Mouse (Mus musculus) retina, postnatal 7 days (tissue): ENCODE data around the gene Rap2a.

Source experiments
- DNase-seq: peaks from one replicate; pipeline ENCODE4 v3.0.0-alpha.2; 2012; ENCODE audit warnings: low read depth, low spot score

Gene Rap2a

DNA sequence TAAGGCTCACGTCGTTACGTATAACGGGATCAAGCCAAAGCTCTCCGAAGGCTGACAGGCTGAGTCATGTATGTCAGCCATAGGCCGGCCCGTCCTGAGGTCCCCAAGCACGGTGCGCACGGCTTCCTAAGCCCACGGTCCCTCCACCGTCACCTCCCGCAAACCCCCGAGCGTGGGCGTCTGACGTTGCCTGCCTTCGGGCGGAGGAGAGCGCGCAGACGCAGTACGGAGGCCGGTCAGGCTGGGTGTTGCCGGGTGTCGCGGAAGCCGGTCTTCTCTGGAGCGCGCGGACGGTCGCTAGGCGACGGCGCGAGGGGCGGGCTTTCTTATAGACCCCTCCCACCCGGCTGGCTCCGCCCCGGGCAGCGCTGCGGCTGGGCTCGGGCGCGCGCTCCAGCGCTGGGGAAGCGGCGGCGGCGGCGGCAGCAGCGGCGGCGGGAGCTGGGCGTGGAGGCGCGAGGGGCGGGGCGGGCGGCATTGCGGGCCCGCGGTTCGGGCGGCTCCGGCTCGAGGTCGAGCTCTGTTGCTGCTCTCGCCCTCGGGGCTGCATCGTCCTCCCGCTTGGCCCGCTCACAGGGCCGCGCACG, at the start of gene Rap2a:
Gene Rap2a (plus strand): TSS at position 463 of the 587 bp plus-strand sequence.
- DNase-seq: peak; percentile 94

DNA sequence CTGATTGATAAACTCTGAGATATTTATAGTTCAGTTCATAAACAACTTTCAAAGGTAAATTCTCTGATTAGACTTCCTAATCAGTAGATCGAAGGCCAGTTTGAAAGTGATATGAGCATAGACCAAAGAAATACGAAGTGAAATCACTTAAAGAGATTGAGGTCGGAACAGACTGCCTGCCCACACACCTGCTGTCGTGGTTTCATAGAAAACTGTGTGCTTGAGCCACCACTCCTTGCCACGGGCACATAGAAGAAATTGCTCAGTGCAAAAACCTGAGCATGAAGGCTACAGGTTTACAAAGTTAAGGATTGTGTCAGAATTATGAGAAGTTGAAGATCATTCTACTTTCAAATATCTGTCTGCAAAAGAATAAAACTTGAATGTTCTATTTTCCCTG, 49.7 kb upstream of the Rap2a start:
- DNase-seq: no peak

DNA sequence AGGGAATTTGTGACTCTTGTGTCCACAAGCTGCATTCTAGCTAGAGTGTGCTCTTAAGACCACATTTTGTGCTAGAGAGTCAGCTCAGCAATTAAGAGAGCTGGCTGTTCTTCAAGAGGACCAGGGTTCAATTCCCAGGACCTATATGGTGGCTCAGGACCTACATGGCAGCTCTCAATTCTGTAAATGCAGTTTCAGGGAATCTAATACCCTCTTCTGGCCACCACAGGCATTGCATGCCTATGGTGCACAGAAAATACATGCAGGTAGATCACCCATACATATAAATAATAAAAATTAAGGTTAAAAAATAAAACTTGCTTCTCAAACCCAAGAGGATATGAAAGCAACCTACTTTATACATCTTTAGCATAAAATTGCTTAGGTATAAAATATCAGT, 45.5 kb upstream of the Rap2a start:
- DNase-seq: no peak

DNA sequence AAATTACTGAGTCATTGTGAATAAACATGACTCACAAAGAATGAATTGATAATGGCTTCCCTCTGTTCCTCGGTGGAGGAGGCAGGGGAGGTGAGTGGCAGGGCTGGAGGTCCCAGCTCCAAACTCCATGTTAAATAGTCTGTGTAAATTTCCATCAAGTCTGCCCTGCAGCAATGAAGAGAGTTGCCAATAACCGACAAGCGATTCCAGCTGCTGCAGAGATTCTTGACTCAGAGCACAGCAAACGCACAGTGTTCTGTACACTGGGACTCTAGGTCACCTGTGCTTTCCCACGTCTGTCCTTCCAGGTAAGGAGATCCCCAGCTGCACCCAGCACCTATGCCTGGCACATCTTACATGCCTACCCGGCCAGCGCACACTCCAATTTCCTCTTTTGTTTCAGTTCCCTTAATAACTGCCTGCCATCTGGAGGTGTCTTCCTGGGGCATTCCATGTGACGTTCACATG, 44.3 kb upstream of the Rap2a start:
- no peak for DNase-seq

DNA sequence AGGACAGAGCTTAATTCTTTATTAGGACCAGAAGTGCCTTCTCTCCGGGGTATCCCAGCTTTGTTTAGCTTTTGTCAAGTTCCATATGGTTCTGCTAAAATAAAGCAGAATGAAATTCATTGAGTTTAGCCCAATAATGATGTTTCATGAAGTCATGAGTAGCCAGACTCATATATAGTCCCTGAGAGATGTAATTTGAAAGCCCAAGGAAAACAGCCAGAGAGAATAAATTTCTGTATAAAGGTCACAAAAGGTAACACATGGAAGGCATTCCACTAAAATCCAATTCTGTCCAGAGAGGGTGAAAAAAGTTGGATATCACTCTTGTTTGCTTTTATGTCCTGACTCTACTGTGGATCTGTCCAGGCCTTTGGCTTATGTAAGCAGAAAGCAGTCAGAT, 43.4 kb upstream of the Rap2a start:
- no peak for DNase-seq

DNA sequence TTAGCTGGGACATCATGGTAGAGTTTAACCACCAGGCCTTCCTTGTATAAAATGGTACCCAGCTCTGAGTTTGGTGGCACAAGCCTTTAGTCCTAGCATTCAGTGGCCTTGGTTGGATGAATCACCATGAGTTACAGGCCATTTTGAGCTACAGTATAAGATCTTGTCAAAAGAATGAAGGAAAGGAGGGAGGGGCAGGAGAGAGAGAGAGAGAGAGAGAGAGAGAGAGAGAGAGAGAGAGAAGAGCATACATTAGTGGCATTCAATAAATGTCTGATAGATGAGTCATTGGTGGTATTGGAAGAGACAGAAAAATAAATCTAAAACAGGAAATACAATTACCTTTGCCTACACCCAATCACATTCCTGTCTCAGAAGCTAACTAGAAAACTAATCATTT, 37.5 kb upstream of the Rap2a start:
- DNase-seq: no peak

DNA sequence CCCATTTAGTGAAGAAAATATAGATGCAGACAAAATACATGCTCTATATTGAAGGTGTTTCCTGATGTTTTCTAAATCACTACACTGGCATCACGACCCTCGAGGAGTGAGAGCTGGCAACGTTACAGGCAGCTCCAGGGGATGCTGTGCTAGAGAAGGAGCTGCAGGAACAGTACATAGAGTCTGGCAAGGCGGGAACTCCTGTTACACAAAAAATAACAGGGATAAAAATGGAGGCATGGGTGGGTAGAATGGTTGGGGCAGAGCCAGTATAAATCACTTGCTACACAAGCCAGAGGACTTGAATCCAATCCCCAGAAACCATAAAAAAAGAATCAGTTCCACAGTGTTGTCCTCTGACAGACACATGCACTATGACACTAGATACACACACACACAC, 37.0 kb upstream of the Rap2a start:
- DNase-seq: no peak

DNA sequence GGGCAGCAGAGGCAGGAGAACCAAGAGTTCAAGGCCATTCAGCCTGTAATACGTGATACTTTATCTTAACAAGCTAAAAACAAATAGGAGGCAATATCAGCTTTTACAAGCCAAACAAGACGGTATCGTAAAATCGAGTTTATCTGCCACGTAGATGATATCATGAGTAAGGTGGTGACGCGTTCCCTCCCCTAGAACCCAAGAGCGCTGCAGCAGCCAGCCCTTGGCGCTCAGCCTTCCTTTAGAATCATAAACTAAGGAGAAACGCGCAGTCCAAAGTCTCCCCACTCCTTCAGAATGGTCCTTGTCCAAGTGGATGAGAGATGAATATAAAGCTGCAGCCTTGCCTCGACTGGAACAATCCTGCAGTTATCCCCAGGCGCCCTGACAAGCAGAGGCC, 36.4 kb upstream of the Rap2a start:
- DNase-seq: no peak

DNA sequence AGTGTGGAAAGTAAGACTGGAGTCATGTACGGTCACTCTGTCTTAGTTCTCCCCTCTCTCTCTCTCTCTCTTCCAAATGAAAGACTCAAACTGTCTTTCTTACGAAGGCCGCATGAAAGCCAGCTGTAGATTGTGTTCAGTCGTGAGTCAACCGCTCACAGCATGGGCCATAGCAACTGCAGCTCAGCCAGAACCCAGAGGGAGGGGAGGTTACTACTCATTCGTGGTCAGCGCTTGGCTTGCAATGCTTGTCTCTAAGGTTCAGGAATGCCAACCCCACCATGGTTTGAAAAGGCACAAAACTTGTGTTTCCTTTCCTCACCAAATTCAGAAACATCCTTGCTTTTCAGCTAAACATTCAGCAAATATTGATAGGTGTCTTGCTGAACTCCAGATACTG, 24.0 kb upstream of the Rap2a start:
- no peak for DNase-seq

DNA sequence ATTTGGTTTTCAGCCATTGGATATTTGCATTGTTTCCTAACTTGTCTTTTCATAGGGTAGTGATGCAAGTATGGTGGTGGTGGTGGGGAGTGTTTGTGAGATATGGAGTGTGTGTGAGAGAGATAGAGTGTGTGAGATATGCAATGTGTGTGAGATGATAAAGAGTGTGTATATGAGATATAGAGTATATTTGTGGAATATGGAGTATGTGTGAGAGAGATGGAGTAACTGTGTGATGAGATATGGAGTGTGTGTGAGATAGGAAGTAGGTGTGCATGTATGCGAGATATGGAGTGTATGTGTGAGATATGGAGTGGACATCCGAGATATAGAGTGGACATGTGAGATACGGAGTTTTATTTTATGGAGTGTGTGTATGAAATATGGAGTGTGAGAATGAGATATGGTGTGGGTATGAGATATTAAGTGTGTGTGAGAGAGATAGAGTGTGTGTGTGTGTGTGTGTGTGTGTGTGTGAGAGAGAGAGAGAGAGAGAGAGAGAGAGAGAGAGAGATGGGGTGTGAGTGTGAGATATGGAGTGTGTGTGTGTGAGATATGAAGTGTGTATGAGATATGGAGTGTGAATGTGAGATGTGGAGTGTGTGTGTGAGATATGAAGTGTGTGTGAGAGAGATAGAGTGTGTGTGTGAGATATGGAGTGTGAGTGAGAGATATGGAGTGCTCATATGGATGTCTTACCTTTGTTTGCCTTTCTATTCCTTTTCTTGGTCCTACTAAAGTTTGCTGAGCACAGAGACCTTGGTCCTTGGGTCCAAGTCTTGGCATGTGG, 14.1 kb upstream of the Rap2a start:
- DNase-seq: no peak

DNA sequence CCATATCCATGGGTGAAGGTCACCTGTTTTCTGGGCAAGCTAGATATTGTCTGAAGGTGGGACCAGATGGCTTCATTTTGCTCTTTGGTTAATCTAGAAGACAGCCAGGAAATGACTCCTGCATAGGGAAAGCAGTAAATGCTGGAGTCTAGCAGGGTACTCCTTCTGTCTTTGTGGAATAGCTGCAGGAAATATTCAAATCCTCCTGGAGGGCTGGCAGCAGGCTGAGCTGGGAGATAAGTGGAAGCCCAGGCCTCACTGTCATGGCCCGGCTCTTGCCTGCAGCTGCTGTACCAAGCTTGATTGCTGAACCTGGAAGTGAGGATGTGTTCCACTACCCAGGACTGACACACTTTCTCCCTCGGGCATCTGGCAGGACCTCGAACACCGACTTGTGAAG, 11.4 kb upstream of the Rap2a start:
- DNase-seq: no peak

DNA sequence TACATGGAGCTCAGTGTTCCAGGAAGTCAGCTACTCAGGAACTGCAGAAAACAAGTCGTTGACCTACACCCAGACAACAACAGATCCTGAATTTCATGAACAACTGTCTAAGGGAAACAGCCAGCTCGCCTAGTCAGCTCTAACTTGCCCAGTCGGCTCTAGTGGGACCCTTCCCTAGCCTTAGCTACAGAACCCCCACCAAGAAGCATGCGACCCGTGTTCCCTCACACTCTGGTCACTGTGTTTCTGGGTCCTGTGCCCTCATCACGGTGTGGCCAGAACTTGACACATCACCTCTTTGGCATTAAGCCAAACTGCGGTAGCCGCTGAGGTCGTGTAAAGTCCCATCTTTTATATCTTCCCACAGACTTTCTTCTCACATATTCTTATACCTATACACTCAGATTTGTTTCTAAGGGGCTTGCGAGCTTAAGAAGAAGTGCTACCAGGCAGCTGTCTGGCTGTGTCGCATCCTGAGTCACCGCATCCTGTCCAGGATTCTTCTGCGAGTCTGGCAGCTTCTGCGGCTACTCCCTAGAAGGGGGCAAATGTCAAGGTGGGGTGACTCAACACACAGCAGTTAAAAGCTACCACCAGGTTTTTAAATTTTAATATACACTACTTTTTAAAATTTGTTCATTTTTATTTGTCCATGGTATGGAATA, 9.0 kb upstream of the Rap2a start:
- no peak for DNase-seq

DNA sequence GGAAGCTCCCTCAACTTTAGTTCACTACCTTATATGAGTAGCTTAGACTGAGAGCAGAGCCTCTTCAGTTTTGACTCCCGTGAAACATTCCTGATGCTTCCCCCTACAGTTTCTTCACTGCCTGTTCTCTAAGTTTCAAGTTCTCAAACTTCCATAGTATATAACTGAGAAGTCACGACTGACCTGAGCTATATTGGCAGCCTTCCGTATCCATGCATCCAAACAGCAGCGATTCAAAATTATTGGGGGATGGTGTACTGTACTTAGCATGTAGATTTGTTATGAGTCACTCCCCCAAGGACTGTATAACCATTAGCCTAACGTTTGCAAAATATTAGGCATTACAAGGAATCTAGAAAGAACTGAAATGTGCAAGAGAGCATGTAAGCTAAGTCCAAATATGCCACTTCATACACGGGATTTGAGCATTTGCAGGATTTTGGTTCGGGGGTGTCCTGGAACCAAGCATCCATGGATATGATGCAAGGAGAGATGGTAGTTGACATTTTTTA, 2.0 kb upstream of the Rap2a start:
- DNase-seq: no peak

DNA sequence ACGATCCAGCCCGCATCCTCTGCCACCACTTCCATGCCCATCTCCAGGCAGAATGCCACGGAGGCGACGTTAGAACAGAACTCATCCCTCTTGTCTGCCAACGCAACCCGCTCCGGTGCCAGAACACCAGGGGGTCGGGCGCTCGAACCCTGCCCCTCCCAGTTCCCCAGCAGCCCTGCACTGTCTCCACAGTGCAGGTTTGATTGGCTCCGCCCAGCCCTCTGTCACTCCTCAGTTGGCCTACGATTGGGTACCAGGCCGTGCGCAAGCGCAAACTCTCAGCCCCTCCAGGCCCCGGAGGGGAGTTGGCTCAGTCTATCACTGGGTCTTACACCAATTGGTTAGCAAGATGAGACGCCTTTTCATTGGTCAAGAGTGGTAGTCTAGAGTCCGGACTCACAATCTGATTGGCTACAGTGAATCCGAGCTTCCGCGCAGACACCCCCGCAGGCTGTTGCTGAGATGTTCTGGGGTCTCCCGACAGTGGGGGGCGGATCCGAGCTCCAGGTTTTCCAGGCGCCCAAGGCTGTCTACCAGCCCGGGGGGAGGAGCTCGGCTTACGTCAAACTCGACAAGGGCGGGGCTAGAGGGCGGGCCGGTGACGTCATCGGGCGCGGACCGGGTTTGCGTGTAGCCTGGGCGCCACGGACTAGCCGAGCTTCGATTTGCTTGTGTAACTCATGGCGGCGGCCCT, 809 bp upstream of the Rap2a start:
- peak; percentile 98 for DNase-seq

DNA sequence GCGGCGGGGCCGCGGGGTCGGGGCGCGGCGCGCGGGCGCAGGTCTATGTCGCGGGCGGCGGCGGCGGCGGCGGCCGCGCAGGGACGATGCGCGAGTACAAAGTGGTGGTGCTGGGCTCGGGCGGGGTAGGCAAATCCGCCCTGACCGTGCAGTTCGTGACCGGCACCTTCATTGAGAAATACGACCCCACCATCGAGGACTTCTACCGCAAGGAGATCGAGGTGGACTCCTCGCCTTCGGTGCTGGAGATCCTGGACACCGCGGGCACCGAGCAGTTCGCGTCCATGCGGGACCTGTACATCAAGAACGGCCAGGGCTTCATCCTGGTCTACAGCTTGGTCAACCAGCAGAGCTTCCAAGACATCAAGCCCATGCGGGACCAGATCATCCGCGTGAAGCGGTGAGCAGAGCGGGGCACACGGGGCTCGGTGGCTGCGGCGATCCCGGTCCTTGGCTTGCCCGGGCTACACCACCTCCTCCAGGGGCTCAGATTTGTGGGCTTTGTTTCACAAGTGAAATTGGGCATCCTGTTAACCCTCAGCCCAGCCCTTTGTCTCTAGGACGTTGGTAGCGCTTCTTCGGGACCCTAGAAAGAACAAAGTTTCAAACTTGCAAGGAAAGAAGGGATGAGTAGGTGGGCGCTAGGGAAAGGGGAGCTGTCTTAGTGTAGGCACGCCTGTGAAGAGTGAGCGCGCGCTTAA, 547 bp downstream of the Rap2a start:
- no peak for DNase-seq

DNA sequence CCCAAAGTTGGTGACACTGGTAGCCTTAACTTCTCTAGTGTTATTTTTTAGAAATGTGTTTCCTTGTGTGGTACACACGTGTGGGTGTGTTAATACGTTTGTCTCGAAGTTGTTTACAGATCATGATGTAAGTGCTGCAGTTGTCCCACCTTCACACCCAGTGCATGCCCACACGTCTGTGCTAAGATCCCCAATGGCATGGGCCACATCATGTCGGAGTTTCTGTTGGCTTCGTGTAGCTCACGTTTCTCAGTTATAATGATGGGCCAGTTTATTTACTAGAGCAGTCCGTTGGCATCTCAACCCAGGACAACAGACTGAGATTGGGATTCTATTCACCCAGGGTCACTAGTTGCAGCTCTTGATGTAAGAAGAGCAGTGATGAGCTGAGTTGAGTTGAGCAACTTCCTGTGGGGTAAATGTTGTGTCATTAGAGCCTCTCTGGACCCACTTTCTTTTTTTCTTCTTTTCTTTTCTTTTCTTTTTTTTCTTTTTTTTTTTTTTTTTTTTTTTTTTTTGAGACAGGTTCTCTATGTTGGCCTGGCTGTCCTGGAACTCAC, 2.2 kb downstream of the Rap2a start:
- no peak for DNase-seq

DNA sequence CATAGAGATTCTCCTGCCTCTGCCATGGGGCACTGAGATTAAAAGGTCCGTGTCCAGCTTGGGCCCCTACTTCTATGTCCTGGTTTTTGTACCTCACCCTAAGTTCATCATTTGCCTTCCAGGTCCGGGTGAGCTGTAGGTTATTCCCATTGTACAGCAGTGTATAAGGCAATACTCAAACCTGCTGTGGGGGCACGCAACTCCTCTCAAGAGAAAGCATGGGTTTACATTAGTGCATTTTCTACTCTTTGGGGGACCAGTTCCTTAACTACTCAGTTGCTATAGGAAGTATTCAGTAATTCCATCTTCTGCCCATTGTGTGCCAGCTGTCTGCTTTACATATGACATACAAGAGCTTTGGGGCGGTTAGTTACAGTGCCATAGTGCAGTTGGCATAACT, 2.7 kb downstream of the Rap2a start:
- DNase-seq: no peak

DNA sequence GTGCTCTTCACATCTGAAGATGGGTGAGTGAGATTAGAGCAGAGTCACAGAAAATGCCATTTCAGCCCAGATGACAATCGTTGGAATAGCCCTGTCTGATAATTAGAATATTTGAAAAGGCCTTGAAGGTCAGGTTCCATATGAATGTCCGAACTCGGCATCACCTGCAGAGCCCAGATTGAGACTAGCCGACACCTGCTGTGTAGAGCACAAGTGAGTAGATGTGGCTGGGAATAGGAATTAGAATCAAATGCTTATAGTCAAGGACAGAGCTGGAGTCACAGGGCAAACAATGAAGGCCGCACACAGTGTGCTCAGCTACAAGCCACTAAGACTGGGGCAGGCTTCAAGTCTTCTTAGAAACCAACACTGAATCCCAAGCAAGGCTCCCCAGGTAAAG, 6.3 kb downstream of the Rap2a start:
- no peak for DNase-seq

DNA sequence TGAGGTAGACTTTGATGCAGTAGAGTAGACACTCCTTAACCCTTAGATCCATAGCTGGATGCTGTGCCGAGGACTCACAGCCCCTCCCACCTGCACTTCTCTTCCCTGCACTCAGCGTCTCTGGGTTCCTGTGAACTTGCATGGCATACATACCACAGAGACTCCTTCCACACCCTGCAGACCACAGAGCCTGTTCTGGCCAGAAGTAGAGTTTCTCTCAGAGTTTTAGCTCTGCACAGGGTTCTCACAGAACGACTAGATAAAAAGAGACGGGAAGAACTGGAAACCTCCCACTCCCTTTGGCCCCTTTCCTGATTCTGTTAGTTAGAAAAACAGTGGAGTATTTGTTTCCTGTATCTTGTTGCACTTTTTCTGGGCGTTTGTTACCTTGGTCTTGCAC, 18.0 kb downstream of the Rap2a start:
- DNase-seq: no peak

DNA sequence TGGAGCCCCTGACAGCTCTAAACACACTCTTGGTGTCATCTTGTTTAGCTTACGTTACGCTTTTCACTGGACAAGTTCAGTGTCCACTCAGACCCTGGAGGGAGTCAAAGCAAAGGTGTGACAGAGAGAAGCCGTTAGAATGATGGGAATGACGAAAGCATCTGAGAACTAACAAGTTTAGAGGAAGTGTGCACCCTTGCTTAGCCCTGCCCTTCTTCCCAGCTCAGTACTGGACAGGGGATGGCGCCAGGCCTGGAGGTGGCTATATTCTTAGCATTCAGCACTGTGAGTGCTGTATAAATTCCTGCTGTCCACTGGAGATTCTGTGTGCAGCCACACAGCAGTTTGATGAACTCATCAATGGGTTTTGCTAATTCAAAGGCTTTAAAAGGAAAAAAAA, 18.6 kb downstream of the Rap2a start:
- DNase-seq: no peak

DNA sequence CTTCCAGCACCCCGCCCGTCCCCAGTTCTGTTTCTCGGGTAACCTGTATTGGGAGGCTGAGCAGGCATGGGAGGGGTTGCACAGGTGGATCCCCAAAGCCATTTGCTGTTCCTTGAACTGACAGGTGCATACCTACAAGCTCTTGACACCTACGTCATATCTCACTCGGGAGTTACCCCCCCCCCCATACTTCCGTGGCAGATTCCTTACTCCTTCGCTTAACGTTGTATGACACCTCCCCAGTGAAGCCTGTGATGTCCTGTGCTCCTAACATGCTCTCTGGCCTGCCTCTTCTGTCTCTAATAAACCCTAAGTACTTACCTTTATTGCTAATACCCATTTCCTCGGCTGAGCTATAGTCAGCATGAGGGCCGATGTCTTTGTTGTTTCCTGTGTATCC, 20.9 kb downstream of the Rap2a start:
- no peak for DNase-seq
